Mouse (Mus musculus): ENCODE results near the gene Mapkap1. TPM values are rescaled to one million over a fixed set of nuclear protein-coding genes. Genes with fewer than 3 reads are reported as not detected.

The Mapkap1 gene
- polyA plus RNA-seq, 2 experiments = 61.1 to 110 TPM

DNA sequence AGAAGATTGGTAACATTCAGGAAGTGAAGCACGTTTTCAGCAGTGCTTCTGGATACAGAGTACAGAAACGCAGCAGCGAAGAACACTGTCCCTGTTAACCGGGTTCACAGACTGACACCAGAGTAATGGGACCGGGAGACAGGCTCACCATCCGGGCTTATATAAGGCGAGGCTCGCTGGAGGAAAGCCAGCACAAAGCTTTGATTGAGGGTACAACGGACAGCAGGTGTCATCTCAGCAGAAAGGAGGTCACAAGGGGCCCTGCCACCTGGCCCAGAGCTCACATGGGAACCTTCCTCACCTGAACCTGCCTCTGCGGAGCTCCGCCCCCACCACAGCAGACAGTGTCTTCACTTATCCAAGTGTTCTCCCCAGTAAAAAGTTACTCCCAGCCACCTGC lies 267.3 kb downstream of the Mapkap1 start:
- Histone ChIP-seq H3K9ac (ENCODE audit: low read depth, low read length, severe bottlenecking) (no peak overlapping the region), H3K4me2 (replicated peaks; ENCODE audit: low read depth, low read length, severe bottlenecking) (no peak overlapping the region), H3K27ac (replicated peaks; ENCODE audit: low read depth, low read length) (no peak overlapping the region), H3K4me3 (replicated peaks; ENCODE audit: low read length) (no peak overlapping the region), H3K27me3 (ENCODE audit: control insufficient read depth, insufficient read depth, low read length) (no peaks in the 10 kb centered on the region), H3K36me3 (ENCODE audit: control insufficient read depth, insufficient read depth, low read length) (peaks cover 47% of the 10 kb centered on the region), H3K4me1 (ENCODE audit: control insufficient read depth, insufficient read depth, low read length) (0 out of 2 replicates have a peak, but pooled peaks cover 2% of the 10 kb centered on the region), H3K9me3 (ENCODE audit: control insufficient read depth, low read length) (no peaks in the 10 kb centered on the region)
- DNase-seq (ENCODE audit: low spot score) (no peak), ATAC-seq (ENCODE audit: low FRiP score, low read depth) (no peak)
- TF ChIP-seq POLR2A (IDR thresholded peaks at IDR 0.05; ENCODE audit: borderline replicate concordance, extremely low read depth, insufficient read depth, insufficient read length) = no peak
- WGBS = 90% methylated on average over 11 of the region's 11 CpGs

Other genes with a start within 250 kb of the Mapkap1 start
- gene Pbx3, start 33.6 kb upstream of the Mapkap1 start, polyA plus RNA-seq (2012; rRNA removed) = 30.7 and 34.7 TPM in 2 replicates
- gene Pbx3, start 33.6 kb upstream of the Mapkap1 start, polyA plus RNA-seq (2014; fragmentation: Nextera tagmentation; extraction: Ambion mirVana) = 25.0 and 26.7 TPM in 2 replicates